Mouse (Mus musculus) neural tube, embryonic 11.5 days (tissue): ENCODE results near the gene Zfp579. TPM values are rescaled to one million over a fixed set of nuclear protein-coding genes. Genes with fewer than 3 reads are reported as not detected.
"Not testable (repeated sequence)": the region's sequence is repeated elsewhere in the genome, so short reads cannot be mapped to it uniquely, and the experiment has no call there.

Source experiments
- ATAC-seq: fragments of 200-750 bp; cut with Nextera tagmentation; 2 replicates; pipeline ENCODE4 v1.8.0; 2017; ENCODE audit warnings: moderate number of reproducible peaks, mild to moderate bottlenecking, moderate TSS enrichment, moderate library complexity; ENCODE audit not compliant: insufficient read depth, low FRiP score, low TSS enrichment
- DNase-seq: peaks from one replicate; pipeline ENCODE4 v3.0.0-alpha.2; 2015; ENCODE audit warnings: low spot score
- H3K27ac ChIP-seq: fragments of 300-500 bp; sonication (generic); 2 replicates; pipeline ENCODE4 v1.5.1; 2014; ENCODE audit warnings: low read depth, mild to moderate bottlenecking, low read length
- H3K27me3 ChIP-seq: fragments of 300-500 bp; sonication (generic); 2 replicates; pipeline ENCODE4 v1.6.1; 2014; ENCODE audit warnings: mild to moderate bottlenecking, low read length, mixed read lengths; ENCODE audit not compliant: control insufficient read depth, insufficient read depth
- H3K36me3 ChIP-seq: fragments of 300-500 bp; sonication (generic); 2 replicates; pipeline ENCODE4 v1.6.1; 2014; ENCODE audit warnings: mild to moderate bottlenecking, low read length, moderate library complexity, mixed read lengths; ENCODE audit not compliant: control insufficient read depth, insufficient read depth
- H3K4me1 ChIP-seq: fragments of 300-500 bp; sonication (generic); 2 replicates; pipeline ENCODE4 v1.6.1; 2014; ENCODE audit warnings: low read length, mixed read lengths; ENCODE audit not compliant: control insufficient read depth, insufficient read depth
- H3K4me2 ChIP-seq: fragments of 300-500 bp; sonication (generic); 2 replicates; pipeline ENCODE4 v1.6.1; 2014; ENCODE audit warnings: low read depth, mild to moderate bottlenecking, moderate library complexity
- H3K4me3 ChIP-seq: fragments of 300-500 bp; sonication (generic); 2 replicates; pipeline ENCODE4 v1.5.1; 2014; ENCODE audit warnings: low read depth, low read length
- H3K9ac ChIP-seq: fragments of 300-500 bp; sonication (generic); 2 replicates; pipeline ENCODE4 v1.6.1; 2014; ENCODE audit warnings: mild to moderate bottlenecking, low read length
- H3K9me3 ChIP-seq: fragments of 300-500 bp; sonication (generic); 2 replicates; pipeline ENCODE4 v1.6.1; 2016; ENCODE audit warnings: low read length; ENCODE audit not compliant: control insufficient read depth
- WGBS: fragments of 180-500 bp; shearing (Covaris S2); extraction: QIAGEN DNeasy Blood & Tissue Kit; methylation state at CpG from one replicate; pipeline ENCODE4 v1.1.7; 2014; 5-methylcytosine and 5-hydroxymethylcytosine counted together
- polyA plus RNA-seq: library from polyadenylated mRNA; unstranded; fragments of >200 nt; fragmentation: Nextera tagmentation; extraction: Ambion mirVana; gene quantifications from 2 replicates; pipeline ENCODE4 v1.2.1, GENCODE M21; 2014

The Zfp579 gene
- polyA plus RNA-seq, 1 experiment from 2014 or later, result 41.6 TPM

GRCm38 (mm10) chr7:5019576-5019975 lies 23.6 kb upstream of the Zfp579 start:
- DNase-seq, H3K36me3 ChIP-seq: not testable (repeated sequence)
- H3K9ac ChIP-seq, result peak overlapping the region; percentile 83

DNA sequence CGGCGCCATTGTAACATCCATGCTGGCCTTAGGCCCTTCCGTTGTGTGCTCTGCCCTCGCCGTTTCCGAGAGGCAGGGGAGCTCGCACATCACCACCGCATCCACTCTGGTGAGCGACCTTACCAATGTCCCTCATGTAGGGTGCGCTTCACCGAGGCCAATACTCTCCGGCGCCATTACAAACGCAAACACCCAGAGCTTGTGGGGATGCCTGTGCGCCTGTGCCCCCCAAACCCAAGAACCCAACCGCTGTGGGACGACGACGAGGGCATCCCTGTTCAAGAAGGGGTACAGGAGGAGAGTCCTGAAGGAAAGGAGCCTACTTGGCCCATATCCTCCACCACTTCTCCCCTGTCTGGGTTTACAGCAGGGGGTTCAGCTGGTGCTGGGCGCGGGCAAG lies 22.0 kb upstream of the Zfp579 start:
- Histone ChIP-seq H3K27ac (no peak overlapping the region), H3K4me1 (peaks cover 10% of the 10 kb centered on the region), H3K4me2 (no peak overlapping the region), H3K36me3 (peaks cover 2% of the 10 kb centered on the region; the same call in 1 of the 2 replicates), H3K9ac (no peak overlapping the region), H3K27me3 (no peaks in the 10 kb centered on the region), H3K9me3 (no peaks in the 10 kb centered on the region), H3K4me3 (no peak overlapping the region)
- DNase-seq (no peak), ATAC-seq (no peak)
- WGBS, result 96% methylated on average over 21 of the region's 21 CpGs

More at GRCm38 (mm10) chr7:5019576-5019975, 23.6 kb upstream of the Zfp579 start:
- H3K27ac ChIP-seq, result peak overlapping the region; percentile 58; the same call in 1 of the 2 replicates
- not testable (repeated sequence) for H3K27me3 ChIP-seq, H3K4me1 ChIP-seq, ATAC-seq, H3K9me3 ChIP-seq
- peak overlapping the region; percentile 81 for H3K4me2 ChIP-seq
- peak overlapping the region; percentile 82 for H3K4me3 ChIP-seq
- WGBS, result 28% methylated on average over 8 of the region's 8 CpGs

GRCm38 (mm10) chr7:5017352-5017751 lies 21.4 kb upstream of the Zfp579 start:
- no peak overlapping the region for H3K4me3 ChIP-seq
- H3K36me3 ChIP-seq, result peaks cover 6% of the 10 kb centered on the region
- no peak for ATAC-seq
- peaks cover 10% of the 10 kb centered on the region for H3K4me1 ChIP-seq
- H3K27ac ChIP-seq, result no peak overlapping the region
- H3K9me3 ChIP-seq, result no peaks in the 10 kb centered on the region
- DNase-seq, result no peak
- H3K27me3 ChIP-seq, result no peaks in the 10 kb centered on the region
- 92% methylated on average over 16 of the region's 16 CpGs for WGBS
- H3K9ac ChIP-seq, result no peak overlapping the region
- H3K4me2 ChIP-seq, result no peak overlapping the region

GRCm38 (mm10) chr7:5016920-5017319 lies 21.0 kb upstream of the Zfp579 start:
- Histone ChIP-seq H3K4me3 (no peak overlapping the region), H3K4me2 (no peak overlapping the region), H3K9me3 (no peaks in the 10 kb centered on the region), H3K4me1 (peaks cover 10% of the 10 kb centered on the region), H3K27me3 (no peaks in the 10 kb centered on the region), H3K9ac (no peak overlapping the region), H3K36me3 (peaks cover 8% of the 10 kb centered on the region), H3K27ac (no peak overlapping the region)
- ATAC-seq, result no peak
- 88% methylated on average over 2 of the region's 2 CpGs for WGBS
- no peak for DNase-seq

DNA sequence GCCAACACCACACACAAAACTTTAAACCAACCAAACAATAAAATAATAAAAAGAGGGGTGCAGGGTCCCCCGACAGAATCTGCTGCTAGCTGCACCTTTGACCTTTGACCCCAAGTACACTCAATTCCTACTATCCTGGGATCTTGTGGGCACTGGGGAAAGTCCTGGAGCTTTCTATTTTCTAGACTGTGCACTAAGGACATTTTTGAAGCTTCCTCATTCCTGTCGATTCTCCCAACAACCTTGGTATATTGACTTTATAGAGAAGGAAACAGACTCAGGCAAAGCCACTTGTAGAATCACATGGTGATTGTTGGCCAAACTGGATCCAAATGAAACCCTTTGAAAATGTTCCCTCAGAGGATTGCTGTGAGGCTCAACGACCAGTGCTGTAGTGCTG lies 20.1 kb upstream of the Zfp579 start:
- Histone ChIP-seq H3K4me1 (peaks cover 8% of the 10 kb centered on the region), H3K4me3 (peak overlapping the region; percentile 46), H3K9me3 (no peaks in the 10 kb centered on the region), H3K9ac (peak overlapping the region; percentile 77; the same call in 1 of the 2 replicates), H3K36me3 (peaks cover 13% of the 10 kb centered on the region), H3K27ac (peak overlapping the region; percentile 92; the same call in 1 of the 2 replicates), H3K4me2 (peak overlapping the region; percentile 57), H3K27me3 (no peaks in the 10 kb centered on the region)
- ATAC-seq (no peak), DNase-seq (no peak)
- WGBS, result 61% methylated on average over 3 of the region's 3 CpGs

- Histone ChIP-seq H3K9ac (peak within 1 kb of the TSS; percentile 77), H3K27me3 (no peaks in the 10 kb centered on the region), H3K27ac (peak within 1 kb of the TSS; percentile 92), H3K9me3 (no peaks in the 10 kb centered on the region), H3K4me2 (peak within 1 kb of the TSS; percentile 57), H3K36me3 (peaks cover 15% of the 10 kb centered on the region), H3K4me1 (peaks cover 7% of the 10 kb centered on the region; the same call in 1 of the 2 replicates), H3K4me3 (peak within 1 kb of the TSS; percentile 46)
- DNase-seq (peak; percentile 96), ATAC-seq (peak; percentile 78)
- under 1% methylated on average over 55 of the region's 76 CpGs for WGBS
Measured at GRCm38 (mm10) chr7:5015118-5016001, 19.4 kb upstream of the Zfp579 start, which contains the start of gene Gm44973. Gene Gm44973, plus strand, starts transcription at chr7:5015496.

DNA sequence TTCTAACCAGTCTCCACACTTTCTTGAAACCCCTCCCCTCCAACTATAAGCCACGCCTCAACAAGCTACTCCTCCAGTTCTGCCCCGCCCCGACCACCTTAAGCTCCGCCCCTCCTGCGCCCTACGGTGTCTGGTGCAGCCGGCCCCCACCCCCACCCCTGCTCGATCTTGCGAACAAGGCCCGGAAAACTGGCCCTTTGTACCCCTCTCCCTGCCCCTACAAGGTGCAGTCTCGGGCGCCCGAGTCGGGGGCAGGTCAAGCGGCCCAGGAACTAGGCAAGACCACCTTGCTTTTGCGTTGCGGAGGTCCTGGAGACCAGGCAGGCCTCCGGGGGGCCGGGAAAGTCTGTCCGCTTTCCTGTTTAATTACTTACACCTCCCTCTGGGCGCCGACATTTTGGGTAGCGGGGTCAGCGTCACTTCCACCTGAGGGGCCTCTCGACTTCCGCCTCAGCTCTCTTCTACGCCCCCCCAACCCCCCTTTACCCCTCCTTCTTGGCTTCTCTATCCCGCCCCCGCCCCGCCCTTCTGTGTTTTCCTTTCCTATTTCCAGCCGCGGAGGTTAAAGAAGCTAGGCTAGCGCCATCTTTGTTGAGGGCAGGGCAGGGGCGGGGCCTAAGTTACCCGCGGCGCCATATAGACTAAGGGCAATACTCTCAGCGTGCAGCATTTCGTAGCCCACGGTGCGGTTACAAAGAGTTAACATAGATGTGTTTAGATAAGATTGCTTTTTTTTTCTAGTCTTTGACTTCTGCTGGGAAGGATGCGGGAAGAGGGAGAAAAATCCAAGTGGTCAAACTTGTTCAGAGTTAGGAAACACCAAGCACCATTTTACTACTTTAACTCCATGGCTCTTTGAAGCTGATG lies 18.5 kb upstream of the Zfp579 start, which contains the start of the genes Zfp524 and Fiz1:
Gene Zfp524, plus strand, starts transcription at position 165 of the 867 bp plus-strand sequence.
Gene Fiz1, minus strand, starts transcription at position 447 of the 867 bp plus-strand sequence.
- H3K27me3 ChIP-seq, result no peaks in the 10 kb centered on the region
- 0% methylated on average over 42 of the region's 42 CpGs for WGBS

More for the DNA sequence above, 18.5 kb upstream of the Zfp579 start, which contains the start of the genes Zfp524 and Fiz1:
- ATAC-seq (peak; percentile 81), DNase-seq (peak; percentile 97)
- Histone ChIP-seq H3K36me3 (peaks cover 21% of the 10 kb centered on the region), H3K4me2 (peak within 1 kb of the TSS; percentile 57), H3K9ac (peak within 1 kb of the TSS; percentile 77), H3K27ac (peak within 1 kb of the TSS; percentile 92), H3K4me1 (peaks cover 7% of the 10 kb centered on the region; the same call in 1 of the 2 replicates), H3K9me3 (no peaks in the 10 kb centered on the region), H3K4me3 (peak within 1 kb of the TSS; percentile 46)
